Mouse (Mus musculus): ENCODE measurements at regions not wholly inside any gene's neighbourhood (a gene's known extent, or its start where the extent isn't known, plus 50 kb on each side); places are given as distances from the start of the nearest gene placed in this dataset.

DNA sequence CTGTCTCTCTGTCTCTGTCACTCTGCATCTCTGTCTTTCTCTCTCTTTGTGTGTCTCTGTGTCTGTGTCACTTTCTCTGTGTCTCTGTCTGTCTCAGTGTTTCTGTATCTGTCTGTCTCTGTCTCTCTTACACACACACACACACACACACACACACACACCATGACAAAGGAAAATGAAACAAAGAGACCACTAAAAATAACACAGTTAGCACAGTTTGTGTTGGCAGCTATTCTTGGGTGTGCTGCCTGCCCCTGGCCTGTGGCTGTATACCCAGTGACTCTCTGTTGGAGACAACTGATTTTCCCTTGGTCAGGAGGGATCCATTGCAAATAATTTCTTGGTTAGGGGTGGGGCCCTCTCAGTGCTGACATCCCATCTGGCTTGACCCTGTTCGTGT lies 200.8 kb downstream of the Barhl2 start:
- TF ChIP-seq CTCF (IDR thresholded peaks at IDR 0.05; ENCODE audit: low read depth) (no peak), EP300 (optimal IDR thresholded peaks at IDR 0.05) (no peak)
